Mouse (Mus musculus) heart, embryonic 12.5 days (tissue): ENCODE results near the gene Ccdc146. TPM values are rescaled to one million over a fixed set of nuclear protein-coding genes. Genes with fewer than 3 reads are reported as not detected.
"Not testable (repeated sequence)": the region's sequence is repeated elsewhere in the genome, so short reads cannot be mapped to it uniquely, and the experiment has no call there.

ENCODE experiments used
- ATAC-seq: fragments of 200-750 bp; cut with Nextera tagmentation; 2 replicates; pipeline ENCODE4 v1.8.0; 2017; ENCODE audit warnings: moderate TSS enrichment, moderate library complexity; ENCODE audit not compliant: insufficient number of reproducible peaks, low FRiP score
- H3K27ac ChIP-seq: fragments of 300-500 bp; sonication (generic); 2 replicates; pipeline ENCODE4 v1.5.1; 2016; ENCODE audit warnings: mild to moderate bottlenecking, moderate library complexity; ENCODE audit not compliant: poor library complexity, severe bottlenecking
- H3K27me3 ChIP-seq: fragments of 300-500 bp; sonication (generic); replicated peaks from 2 replicates; pipeline ENCODE4 v1.6.1; 2016; ENCODE audit warnings: mild to moderate bottlenecking, moderate library complexity
- H3K36me3 ChIP-seq: fragments of 300-500 bp; sonication (generic); 2 replicates; pipeline ENCODE4 v1.6.1; 2016; ENCODE audit warnings: mild to moderate bottlenecking, moderate library complexity
- H3K4me1 ChIP-seq: fragments of 300-500 bp; sonication (generic); replicated peaks from 2 replicates; pipeline ENCODE4 v1.6.1; 2016; ENCODE audit warnings: mild to moderate bottlenecking
- H3K4me2 ChIP-seq: fragments of 300-500 bp; sonication (generic); 2 replicates; pipeline ENCODE4 v1.6.1; 2016; ENCODE audit warnings: mild to moderate bottlenecking, moderate library complexity
- H3K4me3 ChIP-seq: fragments of 300-500 bp; sonication (generic); 2 replicates; pipeline ENCODE4 v1.5.1; 2016; ENCODE audit warnings: mild to moderate bottlenecking
- H3K9ac ChIP-seq: fragments of 300-500 bp; sonication (generic); 2 replicates; pipeline ENCODE4 v1.6.1; 2016; ENCODE audit warnings: mild to moderate bottlenecking, moderate library complexity
- H3K9me3 ChIP-seq: fragments of 300-500 bp; sonication (generic); replicated peaks from 2 replicates; pipeline ENCODE4 v1.6.1; 2016; ENCODE audit warnings: mild to moderate bottlenecking, moderate library complexity
- WGBS: fragments of 180-500 bp; shearing (Covaris S2); methylation state at CpG from one replicate; pipeline ENCODE4 v1.1.7; 2016; 5-methylcytosine and 5-hydroxymethylcytosine counted together
- polyA plus RNA-seq: library from polyadenylated mRNA; unstranded; fragments of >200 nt; fragmentation: Nextera tagmentation; extraction: Ambion mirVana; gene quantifications from 2 replicates; pipeline ENCODE4 v1.2.1, GENCODE M21; 2016

The Ccdc146 gene
- polyA plus RNA-seq, 1 experiment from 2014 or later, result 1.3 TPM

- no peak overlapping the region for H3K4me3 ChIP-seq
- no peaks in the 10 kb centered on the region for H3K36me3 ChIP-seq
- H3K27ac ChIP-seq, result no peak overlapping the region
- no peaks in the 10 kb centered on the region for H3K9me3 ChIP-seq
- no peak overlapping the region for H3K4me2 ChIP-seq
- no peaks in the 10 kb centered on the region for H3K27me3 ChIP-seq
- no peak for ATAC-seq
- H3K4me1 ChIP-seq, result 0 out of 2 replicates have a peak, but pooled peaks cover 9% of the 10 kb centered on the region
- 87% methylated on average over 5 of the region's 5 CpGs for WGBS
- no peak overlapping the region for H3K9ac ChIP-seq
Measured at GRCm38 (mm10) chr5:21370218-21370947, 54.1 kb downstream of the Ccdc146 start.

- Histone ChIP-seq H3K36me3 (no peaks in the 10 kb centered on the region), H3K27me3 (no peaks in the 10 kb centered on the region), H3K27ac (no peak overlapping the region), H3K9me3 (no peaks in the 10 kb centered on the region), H3K4me1 (0 out of 2 replicates have a peak, but pooled peaks cover 6% of the 10 kb centered on the region), H3K9ac (no peak overlapping the region), H3K4me3 (no peak overlapping the region), H3K4me2 (no peak overlapping the region)
- ATAC-seq, result no peak
- WGBS, result 44% methylated on average over 2 of the region's 2 CpGs
Measured at GRCm38 (mm10) chr5:21367514-21367913, 57.0 kb downstream of the Ccdc146 start.

GRCm38 (mm10) chr5:21366338-21367053 is 58.0 kb downstream of the Ccdc146 start:
- H3K9me3 ChIP-seq, result no peaks in the 10 kb centered on the region
- no peak overlapping the region for H3K4me3 ChIP-seq
- no peak overlapping the region for H3K4me2 ChIP-seq
- 65% methylated on average over 4 of the region's 4 CpGs for WGBS
- no peak overlapping the region for H3K9ac ChIP-seq
- H3K4me1 ChIP-seq, result 0 out of 2 replicates have a peak, but pooled peaks cover 4% of the 10 kb centered on the region
- H3K36me3 ChIP-seq, result no peaks in the 10 kb centered on the region
- no peak overlapping the region for H3K27ac ChIP-seq
- no peak for ATAC-seq
- no peaks in the 10 kb centered on the region for H3K27me3 ChIP-seq

- no peak for ATAC-seq
- H3K9me3 ChIP-seq, result no peaks in the 10 kb centered on the region
- H3K9ac ChIP-seq, result no peak overlapping the region
- H3K27me3 ChIP-seq, result no peaks in the 10 kb centered on the region
- no peak overlapping the region for H3K27ac ChIP-seq
- no peaks in the 10 kb centered on the region for H3K36me3 ChIP-seq
- no peak overlapping the region for H3K4me3 ChIP-seq
- 71% methylated on average over 3 of the region's 3 CpGs for WGBS
- no peaks in the 10 kb centered on the region for H3K4me1 ChIP-seq
- no peak overlapping the region for H3K4me2 ChIP-seq
Measured at GRCm38 (mm10) chr5:21363343-21363742, 61.1 kb downstream of the Ccdc146 start.

- Histone ChIP-seq H3K36me3 (no peaks in the 10 kb centered on the region), H3K4me1 (peaks cover 8% of the 10 kb centered on the region; the same call in 1 of the 2 replicates), H3K9me3 (no peaks in the 10 kb centered on the region), H3K27ac (no peak overlapping the region), H3K9ac (no peak overlapping the region), H3K27me3 (no peaks in the 10 kb centered on the region), H3K4me3 (no peak overlapping the region), H3K4me2 (no peak overlapping the region)
- no peak for ATAC-seq
- 74% methylated on average over 3 of the region's 3 CpGs for WGBS
Measured at GRCm38 (mm10) chr5:21358648-21359047, 65.8 kb downstream of the Ccdc146 start.

GRCm38 (mm10) chr5:21351678-21352077 is 72.8 kb downstream of the Ccdc146 start:
- Histone ChIP-seq H3K9me3 (no peaks in the 10 kb centered on the region), H3K27ac (no peak overlapping the region), H3K27me3 (no peaks in the 10 kb centered on the region), H3K36me3 (no peaks in the 10 kb centered on the region), H3K9ac (no peak overlapping the region), H3K4me3 (no peak overlapping the region), H3K4me2 (no peak overlapping the region), H3K4me1 (peaks cover 16% of the 10 kb centered on the region)
- ATAC-seq, result no peak

GRCm38 (mm10) chr5:21348366-21348765 is 76.1 kb downstream of the Ccdc146 start:
- Histone ChIP-seq H3K27ac (no peak overlapping the region), H3K9ac (no peak overlapping the region), H3K4me2 (no peak overlapping the region), H3K4me1 (peaks cover 5% of the 10 kb centered on the region), H3K9me3 (no peaks in the 10 kb centered on the region), H3K27me3 (no peaks in the 10 kb centered on the region), H3K36me3 (no peaks in the 10 kb centered on the region), H3K4me3 (no peak overlapping the region)
- WGBS, result 68% methylated on average over 7 of the region's 7 CpGs
- ATAC-seq, result no peak

DNA sequence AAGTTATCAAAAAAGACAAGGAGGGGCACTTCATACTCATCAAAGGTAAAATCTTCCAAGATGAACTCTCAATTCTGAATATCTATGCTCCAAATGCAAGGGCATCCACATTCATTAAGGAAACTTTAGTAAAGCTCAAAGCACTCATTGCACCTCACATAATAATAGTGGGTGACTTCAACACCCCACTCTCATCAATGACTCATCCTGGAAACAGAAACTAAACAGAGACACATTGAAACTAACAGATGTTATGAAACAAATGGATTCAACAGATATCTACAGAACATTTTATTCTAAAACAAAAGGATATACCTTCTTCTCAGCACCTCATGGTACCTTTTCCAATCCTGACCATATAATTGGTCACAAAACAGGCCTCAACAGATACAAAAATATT is 82.2 kb downstream of the Ccdc146 start:
- not testable (repeated sequence) for H3K4me3 ChIP-seq, H3K4me1 ChIP-seq, H3K36me3 ChIP-seq, H3K27me3 ChIP-seq, ATAC-seq, H3K4me2 ChIP-seq, H3K9ac ChIP-seq, H3K9me3 ChIP-seq, H3K27ac ChIP-seq

DNA sequence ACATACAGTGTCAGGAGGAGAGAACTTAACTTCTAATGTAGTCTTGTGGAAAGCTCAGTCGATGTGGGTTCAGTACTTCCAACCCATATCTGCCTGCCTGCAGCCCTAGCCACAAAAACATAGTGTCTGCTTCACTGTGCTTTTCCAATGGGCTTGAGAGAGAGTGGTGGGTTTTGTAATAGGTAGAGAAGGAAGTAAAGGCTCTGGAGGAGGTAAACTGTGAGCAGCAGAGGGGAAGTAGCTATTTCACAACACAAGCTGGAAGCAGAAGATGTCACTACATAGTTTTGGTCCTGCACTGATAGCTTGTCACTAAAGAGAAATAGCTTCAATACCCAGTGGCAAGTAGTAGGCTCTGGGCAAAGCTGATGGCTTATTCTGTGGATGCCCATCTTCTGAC is 92.4 kb downstream of the Ccdc146 start:
- Histone ChIP-seq H3K36me3 (no peaks in the 10 kb centered on the region), H3K4me3 (no peak overlapping the region), H3K9me3 (peaks cover 4% of the 10 kb centered on the region; the same call in 1 of the 2 replicates), H3K27ac (peak overlapping the region; percentile 80), H3K9ac (no peak overlapping the region), H3K4me2 (no peak overlapping the region), H3K4me1 (peaks cover 40% of the 10 kb centered on the region), H3K27me3 (no peaks in the 10 kb centered on the region)
- ATAC-seq, result no peak
- 69% methylated on average over 1 of the region's 1 CpGs for WGBS

GRCm38 (mm10) chr5:21331656-21332055 is 92.8 kb downstream of the Ccdc146 start:
- no peak overlapping the region for H3K4me3 ChIP-seq
- no peaks in the 10 kb centered on the region for H3K36me3 ChIP-seq
- no peak overlapping the region for H3K9ac ChIP-seq
- no peak overlapping the region for H3K4me2 ChIP-seq
- H3K27ac ChIP-seq, result peak overlapping the region; percentile 80
- H3K4me1 ChIP-seq, result peaks cover 40% of the 10 kb centered on the region
- H3K9me3 ChIP-seq, result peaks cover 4% of the 10 kb centered on the region; the same call in 1 of the 2 replicates
- H3K27me3 ChIP-seq, result no peaks in the 10 kb centered on the region
- 40% methylated on average over 5 of the region's 5 CpGs for WGBS
- ATAC-seq, result peak; percentile 68; the same call in 1 of the 2 replicates
